In genomic region chr10:7057546-7057945, GRCm38 (mm10) we compare ENCODE assay signal across 18 mouse cellular contexts. TPM values are rescaled to one million over a fixed set of nuclear protein-coding genes. Genes with fewer than 3 reads are reported as not detected.
"Had no signal": no experiment of that assay in that cellular context is flagged by ENCODE, and none has a peak within 500 bp of the region (broad histone marks: within the 10 kb centered on the region; RNA-seq: fewer than 3 reads in every experiment).

No protein-coding gene starts in this region.

- DNase-seq: gastrocnemius, postnatal 10 days; gastrocnemius, postnatal 25 days; heart, adult 18-20 months; heart, postnatal 10 days; heart, postnatal 4 days; kidney, adult 18-20 months; kidney, adult 8-10 months; kidney, postnatal 10 days; kidney, postnatal 25 days; kidney, postnatal 4 days; liver; liver, embryonic 13.5 days had no signal

- ATAC-seq: hindbrain, embryonic 16.5 days; inflammation-experienced regulatory T-cells, adult 6 months; intestine, embryonic 15.5 days; intestine, postnatal 0 days had no signal

RNA-seq across cellular contexts. Expression of gene Ipcef1, which starts 5.3 kb away (rescaled TPM):
- total RNA-seq: gastrocnemius, adult 18-20 months had no signal
- polyA plus RNA-seq: heart, embryonic 14.5 days had no signal
